Mouse (Mus musculus) ZHBTc4 (cell line): ENCODE results near the gene Nr0b2.

Experiments used
- DNase-seq: peaks from one replicate; pipeline ENCODE4 v3.0.0-alpha.2; 2011; ENCODE audit warnings: low read depth, low spot score

The Nr0b2 gene

DNA sequence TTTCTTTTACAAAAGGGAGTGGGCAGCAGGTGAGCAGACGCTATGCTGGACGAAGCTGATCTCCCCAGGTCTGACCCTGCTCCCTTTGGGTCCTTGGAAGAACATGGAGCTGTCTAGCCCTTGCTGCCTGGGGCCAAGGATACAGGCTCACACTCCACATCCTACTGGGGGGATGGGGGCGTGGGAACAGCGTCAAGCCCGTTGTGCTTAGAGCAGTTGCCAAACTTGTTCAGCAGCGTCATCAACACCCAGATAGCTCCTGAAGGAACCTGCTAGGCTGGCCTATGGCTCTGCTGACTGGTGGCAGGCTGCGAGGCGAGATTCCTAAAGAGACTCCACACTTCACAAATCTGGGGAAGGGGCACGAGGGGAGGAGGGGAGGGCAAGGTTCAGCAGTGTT lies 52.2 kb downstream of the Nr0b2 start:
- no peak for DNase-seq
